Mouse (Mus musculus) lung, adult 2 months (tissue): ENCODE data around the gene Traip.

Source experiments
- CTCF ChIP-seq: fragments of 200-500 bp; IDR thresholded peaks from 2 replicates; pipeline ENCODE4 v1.5.1; 2011; ENCODE audit warnings: mild to moderate bottlenecking, low read length, control low read depth; ENCODE audit not compliant: insufficient read depth
- POLR2A ChIP-seq: fragments of 200-500 bp; IDR thresholded peaks from 2 replicates; pipeline ENCODE4 v1.6.1; 2011; ENCODE audit warnings: low read depth, mild to moderate bottlenecking, control low read depth, low read length, borderline replicate concordance; ENCODE audit errors: extremely low read depth

GRCm38 (mm10) chr9:107959896-107960295 is 10.0 kb downstream of the Traip start:
- TF ChIP-seq POLR2A (no peak), CTCF (no peak)
